Mouse (Mus musculus): ENCODE results near the gene Tas2r121.

DNA sequence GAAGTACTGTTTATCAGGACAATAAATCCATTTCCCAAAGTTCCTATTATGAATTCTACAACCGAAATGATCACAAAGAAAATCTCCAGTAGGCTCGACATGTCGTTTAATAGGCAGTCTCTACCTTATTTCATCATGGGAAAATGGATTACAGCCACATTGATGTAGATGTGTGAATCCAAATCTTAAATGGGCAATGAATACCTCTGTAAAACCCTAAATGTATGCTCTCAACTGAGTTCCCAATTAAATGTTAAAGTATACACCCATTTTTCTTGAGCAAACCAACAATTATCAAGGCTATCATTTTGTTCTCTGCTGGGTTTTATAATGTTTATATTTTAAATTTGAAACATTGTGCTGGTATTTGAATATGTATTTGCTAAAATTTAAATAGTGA is 11.0 kb upstream of the Tas2r121 start, which contains the start of gene Tas2r122:
- TF ChIP-seq CTCF (IDR thresholded peaks at IDR 0.05) (no peak), POLR2A (IDR thresholded peaks at IDR 0.05; ENCODE audit: insufficient read depth, low read depth, low read length) (no peak), EP300 (IDR thresholded peaks at IDR 0.05; ENCODE audit: insufficient read depth, low read depth, low read length) (no peak)
